Mouse (Mus musculus): Measurements from ENCODE around the gene Gm6268.
A peak's percentile ranks its signal among the peaks of the same experiment; 100 is the strongest.

Gene Gm6268

DNA sequence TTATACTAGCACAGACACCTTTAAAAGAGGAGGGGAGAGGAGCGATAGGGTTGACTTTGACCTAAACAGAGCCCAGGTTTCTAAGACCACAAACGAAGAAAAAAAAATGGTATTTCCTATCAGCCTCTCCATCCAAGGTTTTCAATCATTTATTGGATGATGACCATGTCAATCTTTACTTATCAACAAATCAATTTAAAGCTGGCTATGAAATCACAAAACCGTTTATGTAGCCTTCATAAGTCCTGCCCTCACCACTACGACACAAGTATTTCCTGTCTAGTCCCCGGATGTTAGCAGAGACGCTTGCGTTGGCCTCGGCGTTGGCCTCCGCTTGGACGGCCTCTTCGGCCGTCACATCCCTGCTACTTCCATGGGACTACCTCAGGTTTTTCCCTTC lies at the start of gene Gm6268:
TSS of gene Gm6268 (plus strand) at position 301 of the 400 bp plus-strand sequence.
- DNase-seq: no peak

DNA sequence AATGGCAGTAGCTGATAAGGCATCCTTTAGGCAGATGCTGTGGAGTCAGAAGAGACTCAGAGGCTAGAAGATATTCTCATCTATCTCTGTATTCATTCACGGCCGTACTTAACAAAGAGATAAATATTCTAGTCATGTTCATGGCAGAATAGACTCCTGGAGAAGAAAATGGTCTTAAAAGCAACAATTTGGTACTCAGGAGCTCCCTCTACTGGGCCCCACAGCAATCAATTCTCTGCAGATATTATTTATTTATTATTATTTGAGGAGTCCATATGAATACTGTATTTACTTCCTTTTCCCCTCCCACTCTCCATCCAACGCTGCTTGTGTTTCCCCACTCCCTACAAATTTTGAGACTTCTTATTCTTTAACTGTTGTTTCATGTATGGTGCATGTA lies 48.6 kb upstream of the Gm6268 start:
- peak; percentile 12 for DNase-seq

- no peak for DNase-seq
Measured at GRCm38 (mm10) chrX:36385340-36385739, 15.7 kb upstream of the Gm6268 start.

DNA sequence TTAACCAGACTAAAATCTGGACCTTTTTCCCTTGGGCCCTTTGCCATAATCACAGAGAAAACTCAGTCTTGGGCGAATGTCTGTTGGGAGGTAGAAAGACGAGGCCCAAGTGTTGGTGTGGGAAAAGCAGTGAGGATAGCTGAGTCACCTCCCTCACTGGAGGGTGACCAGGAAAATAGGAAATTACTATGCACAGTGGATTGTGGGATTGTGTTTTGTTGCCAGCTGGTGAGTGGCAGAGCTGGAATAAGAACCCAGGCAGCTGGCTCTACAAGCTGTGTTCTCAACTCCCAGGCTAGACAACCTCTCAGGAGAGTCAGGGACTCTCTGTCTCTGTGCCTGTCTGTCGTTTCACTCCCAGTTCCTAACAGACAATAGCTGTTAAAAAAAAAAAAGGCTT lies 11.1 kb upstream of the Gm6268 start:
- no peak for DNase-seq

DNA sequence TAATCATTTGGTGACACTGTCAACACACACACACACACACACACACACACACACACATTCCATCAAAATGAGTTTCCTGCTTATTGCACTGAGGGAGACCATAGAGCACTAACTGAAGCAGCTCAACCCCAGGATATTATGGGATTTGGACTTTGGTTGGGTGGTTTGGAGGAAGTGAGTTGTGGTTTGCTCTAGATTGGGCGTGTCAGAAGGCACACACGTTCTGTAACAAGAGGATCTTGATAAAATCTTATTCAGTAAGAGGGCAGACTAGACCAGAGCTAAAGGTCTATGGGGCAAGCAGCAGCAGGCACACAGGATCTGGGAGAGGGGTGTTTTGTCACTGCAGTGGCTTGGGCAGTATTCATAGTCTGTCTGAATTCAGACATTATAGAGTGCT lies 10.6 kb upstream of the Gm6268 start:
- DNase-seq: no peak

DNA sequence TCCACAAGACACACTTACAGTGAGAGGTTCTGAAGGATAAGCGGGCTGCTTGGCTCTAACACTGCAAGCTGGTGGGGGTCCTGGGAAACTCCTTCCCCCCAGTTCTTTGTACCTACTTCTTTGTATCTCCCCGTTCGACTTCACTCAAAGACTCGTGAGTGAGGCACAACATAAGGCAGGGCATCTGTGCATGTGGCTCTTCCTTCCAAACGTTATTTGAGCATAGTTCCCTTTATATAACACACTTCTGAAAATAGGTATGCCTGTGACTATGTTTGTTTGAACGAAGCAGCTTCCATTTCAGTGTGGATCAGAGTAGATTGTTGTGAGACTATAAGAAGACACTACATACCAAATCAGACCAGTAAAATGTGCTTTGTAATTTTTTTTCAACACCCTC lies 8.4 kb upstream of the Gm6268 start:
- no peak for DNase-seq

- DNase-seq: no peak
Measured at GRCm38 (mm10) chrX:36393279-36393678, 7.8 kb upstream of the Gm6268 start.

DNA sequence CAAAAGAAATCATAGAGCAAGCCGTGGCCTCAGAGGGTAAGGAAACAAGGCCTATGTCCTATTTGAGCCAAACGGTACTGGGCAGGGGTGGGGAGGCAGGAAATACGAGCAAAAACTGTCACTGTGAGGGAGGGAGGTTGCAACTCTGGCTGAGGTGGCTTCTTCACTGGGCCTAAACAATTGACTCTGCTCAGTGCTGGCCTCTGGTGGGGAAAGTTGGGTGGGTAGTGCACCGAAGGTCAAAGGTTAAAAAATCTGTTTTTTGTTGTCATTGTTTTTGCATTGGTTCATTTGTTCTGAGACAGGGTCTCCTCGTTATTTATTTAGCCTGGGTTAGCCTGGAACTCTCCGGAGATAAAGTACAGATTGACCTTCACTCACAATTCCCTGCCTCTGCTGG lies 1.2 kb downstream of the Gm6268 start:
- DNase-seq: peak; percentile 70

DNA sequence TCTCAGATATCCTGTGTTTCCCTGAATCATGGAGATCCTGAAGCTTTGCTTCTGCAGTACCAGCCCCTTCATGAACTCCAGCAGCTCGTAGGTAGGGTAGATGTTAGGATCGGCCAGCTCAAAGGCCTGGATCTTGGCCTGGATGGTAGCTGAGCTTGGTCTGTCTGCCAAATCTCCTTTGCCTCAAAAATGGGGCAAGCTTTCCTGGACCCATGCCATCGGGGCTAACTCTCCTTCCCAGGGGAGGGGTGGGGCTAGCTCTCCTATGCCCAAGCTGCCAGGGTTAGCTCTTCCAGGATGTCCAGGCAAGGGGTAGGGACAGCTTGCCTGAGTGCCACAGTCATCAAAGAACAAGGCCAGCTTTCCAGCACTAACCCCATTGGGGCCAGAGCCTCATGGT lies 18.1 kb downstream of the Gm6268 start:
- no peak for DNase-seq

- DNase-seq: peak; percentile 12
Measured at GRCm38 (mm10) chrX:36434993-36435392, 33.9 kb downstream of the Gm6268 start.

DNA sequence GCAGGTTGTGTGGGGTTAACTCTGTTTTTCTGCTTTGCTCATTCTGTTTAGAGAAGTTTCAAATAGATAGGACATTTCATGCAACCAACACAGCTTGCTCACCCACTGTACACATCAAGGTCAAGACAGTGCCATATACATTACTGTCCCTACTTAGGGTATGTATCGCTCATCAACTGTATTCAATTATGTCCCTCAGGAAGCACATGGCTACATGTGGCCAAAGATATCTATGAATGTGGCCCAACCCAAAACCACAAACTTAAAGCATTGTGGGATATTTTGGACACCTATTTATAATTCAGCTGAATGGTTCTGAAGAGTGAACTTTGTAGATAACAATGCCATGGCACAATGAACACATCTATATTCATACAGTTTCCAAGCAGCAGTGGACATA lies 36.9 kb downstream of the Gm6268 start:
- no peak for DNase-seq

Measured in thymus, postnatal 4 days (tissue).